Mouse (Mus musculus): ENCODE measurements around the gene Dffb. TPM values are rescaled to one million over a fixed set of nuclear protein-coding genes. Genes with fewer than 3 reads are reported as not detected.

The Dffb gene
- polyA plus RNA-seq, 1 experiment from 2014 or later, result 11.7 TPM

DNA sequence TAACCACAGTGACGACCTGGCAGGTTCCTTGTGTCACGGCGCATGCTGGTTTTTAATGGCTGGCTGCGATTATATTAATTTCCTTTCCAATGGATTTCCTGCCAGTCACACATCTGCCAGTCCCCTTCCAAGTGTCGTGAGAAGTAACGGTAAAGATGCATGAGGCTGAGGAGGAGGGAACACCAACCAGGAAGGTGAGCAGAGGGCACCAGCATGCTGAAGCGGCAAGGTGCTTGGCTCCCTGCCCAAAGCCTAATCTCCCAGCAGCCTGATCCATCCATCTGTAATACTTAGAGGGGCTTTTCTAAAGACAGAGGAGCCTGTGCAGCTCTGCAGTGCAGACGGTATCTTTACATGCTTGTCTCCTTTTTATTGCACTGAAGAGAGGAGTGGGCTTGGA, 19.3 kb downstream of the Dffb start:
- no peaks in the 10 kb centered on the region for H3K9me3 ChIP-seq (ENCODE audit: control insufficient read depth, low read length)
- WGBS, result 86% methylated on average over 8 of the region's 8 CpGs
- no peak overlapping the region for H3K4me3 ChIP-seq (ENCODE audit: low read depth, low read length)
- no peaks in the 10 kb centered on the region for H3K27me3 ChIP-seq (ENCODE audit: control insufficient read depth, insufficient read depth, low read length)
- no peak overlapping the region for H3K4me2 ChIP-seq (ENCODE audit: low read depth)
- DNase-seq (ENCODE audit: low spot score), result no peak
- H3K4me1 ChIP-seq (ENCODE audit: control insufficient read depth, insufficient read depth, low read length), result peaks cover 7% of the 10 kb centered on the region
- no peak overlapping the region for H3K9ac ChIP-seq (ENCODE audit: low read length)
- H3K36me3 ChIP-seq (ENCODE audit: control insufficient read depth, insufficient read depth, low read length), result peaks cover 3% of the 10 kb centered on the region; the same call in 1 of the 2 replicates
- ATAC-seq (ENCODE audit: insufficient read depth, low FRiP score, low TSS enrichment), result no peak
- H3K27ac ChIP-seq (ENCODE audit: low read depth, low read length), result no peak overlapping the region

DNA sequence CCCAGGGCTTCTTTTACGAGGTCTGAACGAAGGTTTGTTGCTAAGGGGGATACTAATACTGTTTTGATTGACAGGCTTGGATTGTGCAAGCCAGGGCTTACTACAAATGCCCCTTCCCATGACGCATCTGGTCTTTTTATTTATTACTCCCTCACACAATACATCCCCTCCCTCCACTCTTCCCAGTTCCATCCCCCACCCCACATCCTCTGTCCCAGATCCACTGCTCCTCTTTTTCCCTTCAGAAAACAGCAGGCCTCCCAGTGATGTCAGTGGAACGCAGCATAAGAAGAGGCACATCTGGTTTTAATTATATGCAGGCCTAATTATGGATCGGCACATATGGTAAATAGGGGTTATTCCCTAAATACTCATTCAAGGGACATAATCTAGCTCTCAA, 23.2 kb downstream of the Dffb start:
- WGBS, result 35% methylated on average over 5 of the region's 5 CpGs
- no peak overlapping the region for H3K4me3 ChIP-seq (ENCODE audit: low read depth, low read length)
- no peaks in the 10 kb centered on the region for H3K27me3 ChIP-seq (ENCODE audit: control insufficient read depth, insufficient read depth, low read length)
- H3K36me3 ChIP-seq (ENCODE audit: control insufficient read depth, insufficient read depth, low read length), result no peaks in the 10 kb centered on the region
- no peaks in the 10 kb centered on the region; the same call in 1 of the 2 replicates for H3K4me1 ChIP-seq (ENCODE audit: control insufficient read depth, insufficient read depth, low read length)
- ATAC-seq (ENCODE audit: insufficient read depth, low FRiP score, low TSS enrichment), result no peak
- no peak for DNase-seq (ENCODE audit: low spot score)
- H3K4me2 ChIP-seq (ENCODE audit: low read depth), result no peak overlapping the region
- H3K9ac ChIP-seq (ENCODE audit: low read length), result no peak overlapping the region
- H3K9me3 ChIP-seq (ENCODE audit: control insufficient read depth, low read length), result no peaks in the 10 kb centered on the region
- H3K27ac ChIP-seq (ENCODE audit: low read depth, low read length), result no peak overlapping the region

DNA sequence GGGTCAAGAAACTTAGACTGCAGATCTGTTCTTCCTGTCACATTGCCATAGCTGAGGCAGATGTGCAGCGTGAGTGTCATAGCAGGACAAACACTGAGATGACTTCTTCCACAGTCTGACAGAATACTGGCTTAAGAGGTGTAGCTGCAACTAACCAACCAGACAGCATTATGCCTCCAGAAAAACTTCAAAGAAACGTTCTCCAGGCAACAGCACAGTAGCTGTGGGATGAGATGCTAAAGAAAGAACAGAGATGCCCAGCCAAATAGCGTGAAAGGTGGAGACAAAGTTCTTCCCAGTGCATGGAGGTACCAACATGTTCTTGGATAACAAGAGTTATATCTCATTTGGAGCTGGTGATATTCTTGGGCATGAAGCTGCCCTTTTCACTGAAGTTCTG, 23.8 kb downstream of the Dffb start:
- Histone ChIP-seq H3K27me3 (ENCODE audit: control insufficient read depth, insufficient read depth, low read length) (no peaks in the 10 kb centered on the region), H3K4me3 (ENCODE audit: low read depth, low read length) (no peak overlapping the region), H3K4me1 (ENCODE audit: control insufficient read depth, insufficient read depth, low read length) (no peaks in the 10 kb centered on the region; the same call in 1 of the 2 replicates), H3K27ac (ENCODE audit: low read depth, low read length) (no peak overlapping the region), H3K9me3 (ENCODE audit: control insufficient read depth, low read length) (no peaks in the 10 kb centered on the region), H3K36me3 (ENCODE audit: control insufficient read depth, insufficient read depth, low read length) (no peaks in the 10 kb centered on the region), H3K9ac (ENCODE audit: low read length) (no peak overlapping the region), H3K4me2 (ENCODE audit: low read depth) (no peak overlapping the region)
- DNase-seq (ENCODE audit: low spot score) (no peak), ATAC-seq (ENCODE audit: insufficient read depth, low FRiP score, low TSS enrichment) (no peak)
- WGBS, result 66% methylated on average over 3 of the region's 3 CpGs

DNA sequence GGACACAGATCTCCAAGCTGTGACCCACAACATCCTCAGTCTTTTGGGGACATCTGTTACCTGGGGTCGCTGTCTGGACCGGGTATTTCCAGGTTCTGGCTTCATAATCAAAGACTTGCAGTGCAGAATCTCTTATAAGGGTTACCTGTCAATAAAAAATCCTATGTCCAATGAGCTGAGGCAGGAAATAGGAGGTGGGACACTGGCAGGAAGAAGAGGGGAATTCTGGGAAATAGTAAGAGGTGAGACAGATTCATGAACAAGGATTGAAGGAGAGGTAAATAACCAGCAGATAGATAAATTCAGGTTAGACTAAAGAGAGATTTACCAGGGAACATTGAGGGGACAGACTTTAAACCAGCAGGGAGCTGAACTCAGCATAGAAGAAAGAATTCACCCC, 24.6 kb downstream of the Dffb start:
- Histone ChIP-seq H3K36me3 (ENCODE audit: control insufficient read depth, insufficient read depth, low read length) (no peaks in the 10 kb centered on the region), H3K4me1 (ENCODE audit: control insufficient read depth, insufficient read depth, low read length) (no peaks in the 10 kb centered on the region; the same call in 1 of the 2 replicates), H3K9ac (ENCODE audit: low read length) (no peak overlapping the region), H3K4me2 (ENCODE audit: low read depth) (no peak overlapping the region), H3K4me3 (ENCODE audit: low read depth, low read length) (no peak overlapping the region), H3K27me3 (ENCODE audit: control insufficient read depth, insufficient read depth, low read length) (no peaks in the 10 kb centered on the region), H3K27ac (ENCODE audit: low read depth, low read length) (no peak overlapping the region), H3K9me3 (ENCODE audit: control insufficient read depth, low read length) (no peaks in the 10 kb centered on the region)
- ATAC-seq (ENCODE audit: insufficient read depth, low FRiP score, low TSS enrichment) (no peak), DNase-seq (ENCODE audit: low spot score) (no peak)
- whole genome bisulfite sequencing, result 60% methylated on average over 2 of the region's 2 CpGs

DNA sequence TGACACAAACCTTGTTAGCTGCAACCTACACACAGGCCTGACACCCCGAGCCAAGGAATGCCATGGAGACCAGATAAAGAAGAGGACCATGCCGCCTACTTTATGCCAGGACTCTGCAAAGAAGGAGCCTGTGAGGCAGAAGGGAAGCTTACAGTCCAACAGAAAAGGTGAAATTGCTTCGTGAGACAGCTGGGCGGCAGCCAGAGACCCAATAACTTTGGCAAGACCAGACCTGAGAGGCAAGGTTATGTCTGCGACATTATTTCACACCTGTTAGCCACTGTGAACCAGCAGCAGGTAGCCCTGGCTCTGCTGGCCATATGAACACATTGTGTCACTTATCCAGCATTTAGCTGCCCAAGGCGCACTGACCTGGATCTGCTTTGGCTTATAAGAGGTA, 29.2 kb downstream of the Dffb start:
- no peaks in the 10 kb centered on the region for H3K9me3 ChIP-seq (ENCODE audit: control insufficient read depth, low read length)
- DNase-seq (ENCODE audit: low spot score), result no peak
- no peaks in the 10 kb centered on the region for H3K36me3 ChIP-seq (ENCODE audit: control insufficient read depth, insufficient read depth, low read length)
- no peak for ATAC-seq (ENCODE audit: insufficient read depth, low FRiP score, low TSS enrichment)
- no peaks in the 10 kb centered on the region for H3K27me3 ChIP-seq (ENCODE audit: control insufficient read depth, insufficient read depth, low read length)
- no peaks in the 10 kb centered on the region for H3K4me1 ChIP-seq (ENCODE audit: control insufficient read depth, insufficient read depth, low read length)
- H3K4me3 ChIP-seq (ENCODE audit: low read depth, low read length), result no peak overlapping the region
- WGBS, result 82% methylated on average over 6 of the region's 6 CpGs
- H3K9ac ChIP-seq (ENCODE audit: low read length), result no peak overlapping the region
- no peak overlapping the region for H3K4me2 ChIP-seq (ENCODE audit: low read depth)
- H3K27ac ChIP-seq (ENCODE audit: low read depth, low read length), result no peak overlapping the region

DNA sequence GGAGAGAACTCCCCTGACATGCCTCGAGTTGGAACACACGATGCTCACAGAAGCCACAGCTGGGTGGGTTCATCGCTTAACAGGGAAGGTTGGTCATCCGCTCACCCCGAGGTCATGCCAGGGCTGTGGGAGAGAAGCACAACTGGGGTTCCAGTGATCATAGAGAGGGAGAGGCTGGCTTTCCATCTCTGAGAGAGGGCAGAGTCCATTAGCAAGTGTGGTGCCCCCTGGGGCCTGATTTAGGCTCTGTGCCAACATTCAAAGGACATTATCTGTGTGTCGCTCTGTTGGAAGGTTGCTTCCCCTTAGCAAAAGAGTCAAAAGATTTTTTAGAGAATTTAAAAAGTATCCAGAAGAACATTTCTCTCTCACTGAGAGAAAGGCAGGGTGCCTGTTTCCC, 30.7 kb downstream of the Dffb start:
- no peak overlapping the region for H3K4me3 ChIP-seq (ENCODE audit: low read depth, low read length)
- no peak overlapping the region for H3K4me2 ChIP-seq (ENCODE audit: low read depth)
- H3K27ac ChIP-seq (ENCODE audit: low read depth, low read length), result no peak overlapping the region
- WGBS, result 65% methylated on average over 6 of the region's 6 CpGs
- no peaks in the 10 kb centered on the region for H3K4me1 ChIP-seq (ENCODE audit: control insufficient read depth, insufficient read depth, low read length)
- no peaks in the 10 kb centered on the region for H3K27me3 ChIP-seq (ENCODE audit: control insufficient read depth, insufficient read depth, low read length)
- DNase-seq (ENCODE audit: low spot score) (no peak), ATAC-seq (ENCODE audit: insufficient read depth, low FRiP score, low TSS enrichment) (no peak)
- no peaks in the 10 kb centered on the region for H3K9me3 ChIP-seq (ENCODE audit: control insufficient read depth, low read length)
- H3K36me3 ChIP-seq (ENCODE audit: control insufficient read depth, insufficient read depth, low read length), result no peaks in the 10 kb centered on the region
- H3K9ac ChIP-seq (ENCODE audit: low read length), result no peak overlapping the region

DNA sequence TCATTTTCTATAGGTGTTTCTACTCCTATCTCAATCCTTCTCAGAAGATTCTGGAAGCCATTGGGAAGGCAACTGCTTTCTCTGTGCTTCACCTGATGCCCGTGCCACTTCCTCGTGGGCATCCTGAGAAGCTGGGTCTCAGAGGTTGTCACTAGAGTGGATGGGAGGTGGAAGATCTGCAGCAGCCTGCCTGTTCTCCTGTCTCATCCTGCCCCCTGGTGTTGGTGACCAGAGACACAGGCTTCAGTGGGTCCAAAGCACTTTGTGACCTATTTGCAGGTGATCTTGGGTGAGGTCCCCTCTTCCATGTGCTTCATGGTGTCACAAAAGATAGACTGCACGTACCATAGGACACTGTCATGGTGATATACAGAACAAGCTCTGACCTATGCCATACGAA, 31.7 kb downstream of the Dffb start:
- no peak overlapping the region for H3K4me3 ChIP-seq (ENCODE audit: low read depth, low read length)
- ATAC-seq (ENCODE audit: insufficient read depth, low FRiP score, low TSS enrichment) (no peak), DNase-seq (ENCODE audit: low spot score) (peak; percentile 52)
- H3K36me3 ChIP-seq (ENCODE audit: control insufficient read depth, insufficient read depth, low read length), result no peaks in the 10 kb centered on the region
- no peak overlapping the region for H3K4me2 ChIP-seq (ENCODE audit: low read depth)
- H3K4me1 ChIP-seq (ENCODE audit: control insufficient read depth, insufficient read depth, low read length), result no peaks in the 10 kb centered on the region
- 74% methylated on average over 4 of the region's 4 CpGs for WGBS
- H3K27ac ChIP-seq (ENCODE audit: low read depth, low read length), result no peak overlapping the region
- H3K27me3 ChIP-seq (ENCODE audit: control insufficient read depth, insufficient read depth, low read length), result no peaks in the 10 kb centered on the region
- H3K9me3 ChIP-seq (ENCODE audit: control insufficient read depth, low read length), result no peaks in the 10 kb centered on the region
- H3K9ac ChIP-seq (ENCODE audit: low read length), result no peak overlapping the region

DNA sequence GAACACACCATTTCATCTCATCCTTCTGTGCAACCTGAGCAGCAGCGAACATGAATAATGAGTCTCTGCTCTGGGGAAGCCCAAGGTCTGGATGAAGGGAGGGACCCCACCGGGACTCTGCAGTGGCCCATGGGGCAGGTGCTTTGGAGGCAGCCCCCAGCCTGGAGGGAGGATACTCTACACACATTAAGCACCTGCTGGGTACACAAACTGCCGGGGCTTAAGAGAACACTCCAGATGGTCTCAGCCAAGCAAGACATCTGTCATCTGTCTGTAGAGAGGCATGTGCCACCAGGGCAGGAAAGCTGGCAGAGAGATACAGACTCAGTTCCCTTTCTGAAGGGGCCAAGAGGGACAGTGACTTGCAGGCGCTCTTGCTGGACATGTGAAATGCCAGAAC, 45.0 kb downstream of the Dffb start:
- no peak for ATAC-seq (ENCODE audit: insufficient read depth, low FRiP score, low TSS enrichment)
- no peaks in the 10 kb centered on the region for H3K27me3 ChIP-seq (ENCODE audit: control insufficient read depth, insufficient read depth, low read length)
- no peak overlapping the region for H3K4me3 ChIP-seq (ENCODE audit: low read depth, low read length)
- H3K9ac ChIP-seq (ENCODE audit: low read length), result no peak overlapping the region
- H3K4me2 ChIP-seq (ENCODE audit: low read depth), result no peak overlapping the region
- H3K36me3 ChIP-seq (ENCODE audit: control insufficient read depth, insufficient read depth, low read length), result no peaks in the 10 kb centered on the region
- no peak for DNase-seq (ENCODE audit: low spot score)
- no peak overlapping the region for H3K27ac ChIP-seq (ENCODE audit: low read depth, low read length)
- H3K9me3 ChIP-seq (ENCODE audit: control insufficient read depth, low read length), result no peaks in the 10 kb centered on the region
- WGBS, result 76% methylated on average over 4 of the region's 4 CpGs
- no peaks in the 10 kb centered on the region for H3K4me1 ChIP-seq (ENCODE audit: control insufficient read depth, insufficient read depth, low read length)

DNA sequence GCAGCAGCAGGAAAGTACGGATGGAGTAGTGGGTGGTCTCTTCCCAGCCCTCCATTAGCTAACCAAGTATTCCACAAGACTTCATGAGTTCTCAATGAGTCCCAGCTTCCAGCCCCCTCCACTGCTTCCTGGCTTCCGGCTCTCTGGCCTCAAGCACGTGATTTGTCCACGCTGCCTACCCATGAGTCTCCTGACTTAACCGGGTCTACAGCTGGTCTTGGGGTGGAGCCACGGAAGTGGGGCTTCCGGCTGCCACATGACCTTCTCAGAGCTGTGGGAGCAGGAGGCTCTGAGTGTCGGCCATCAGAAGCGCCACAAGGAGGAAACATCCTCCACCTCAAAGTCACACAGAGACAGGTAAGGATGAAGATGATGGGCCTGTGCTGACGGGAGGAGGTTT, 45.5 kb downstream of the Dffb start:
- H3K4me1 ChIP-seq (ENCODE audit: control insufficient read depth, insufficient read depth, low read length), result no peaks in the 10 kb centered on the region
- no peak for DNase-seq (ENCODE audit: low spot score)
- no peak overlapping the region for H3K4me3 ChIP-seq (ENCODE audit: low read depth, low read length)
- WGBS, result 77% methylated on average over 10 of the region's 10 CpGs
- no peak overlapping the region for H3K4me2 ChIP-seq (ENCODE audit: low read depth)
- H3K9me3 ChIP-seq (ENCODE audit: control insufficient read depth, low read length), result no peaks in the 10 kb centered on the region
- ATAC-seq (ENCODE audit: insufficient read depth, low FRiP score, low TSS enrichment), result no peak
- no peaks in the 10 kb centered on the region for H3K27me3 ChIP-seq (ENCODE audit: control insufficient read depth, insufficient read depth, low read length)
- no peak overlapping the region for H3K27ac ChIP-seq (ENCODE audit: low read depth, low read length)
- H3K36me3 ChIP-seq (ENCODE audit: control insufficient read depth, insufficient read depth, low read length), result no peaks in the 10 kb centered on the region
- no peak overlapping the region for H3K9ac ChIP-seq (ENCODE audit: low read length)

All from neural tube, embryonic 11.5 days (tissue).